Mouse (Mus musculus) mouse embryonic stem cell (cell line): ENCODE data around the gene Krba1.

Experiments used
- in situ Hi-C, 2 experiments: fragments of 300-500 bp; cut with MboI; formaldehyde crosslinking; loops; 1 replicate in 1 of 2; 3 replicates in 1 of 2; pipeline ENCODE4 v1.14.3; 2019 to 2020; ENCODE audit warnings: low sequenced_read_pairs in 2 of 2, low pct_unique_long_range_greater_than_20kb in 1 of 2, mixed read lengths in 1 of 2; ENCODE audit not compliant: unreplicated experiment in 1 of 2

The Krba1 gene

DNA sequence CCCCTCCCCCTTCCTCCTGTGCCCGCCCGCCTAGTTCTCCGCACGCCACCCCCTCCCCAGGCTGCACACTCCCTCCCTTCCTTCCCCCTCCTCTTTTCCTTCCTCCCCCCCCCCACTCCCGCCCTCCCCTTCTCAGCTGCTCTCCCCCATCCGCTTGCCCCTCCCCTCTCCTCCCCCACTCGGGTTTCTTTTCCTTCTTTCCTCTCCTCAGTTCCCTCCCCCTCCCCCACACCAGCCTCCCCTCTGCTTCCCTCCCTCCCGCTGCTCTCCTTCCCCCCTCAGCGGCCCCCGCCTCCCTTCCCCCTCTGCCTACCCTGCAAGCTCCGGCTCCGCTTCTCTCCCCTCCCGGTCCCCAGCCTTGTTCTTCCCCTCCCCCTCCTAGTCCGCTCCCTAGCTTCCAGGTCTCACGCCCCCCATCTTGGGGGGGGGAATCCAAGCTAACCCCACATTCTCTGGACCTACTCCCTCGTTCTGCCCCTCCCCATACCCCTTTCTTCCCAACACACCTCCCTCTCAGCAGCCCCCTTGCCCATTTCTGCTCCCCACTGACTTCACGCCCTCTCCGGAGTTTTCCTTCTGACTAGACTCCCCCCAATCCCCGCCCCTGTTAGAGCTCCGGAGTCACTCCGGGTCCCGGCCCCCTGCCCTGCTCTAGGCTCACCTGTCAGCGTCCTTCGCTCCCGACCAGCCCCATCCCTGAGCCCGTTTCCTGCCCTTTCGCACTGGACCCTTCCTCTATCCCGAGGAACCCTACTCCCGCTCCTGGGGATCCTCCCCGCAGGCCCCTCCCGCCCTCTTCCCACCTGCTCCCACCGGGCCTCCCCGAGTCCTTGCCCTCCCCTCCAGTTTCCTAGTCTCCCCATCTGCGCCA is 49.2 kb downstream of the Krba1 start:
- in situ Hi-C loops, result no loop called here

DNA sequence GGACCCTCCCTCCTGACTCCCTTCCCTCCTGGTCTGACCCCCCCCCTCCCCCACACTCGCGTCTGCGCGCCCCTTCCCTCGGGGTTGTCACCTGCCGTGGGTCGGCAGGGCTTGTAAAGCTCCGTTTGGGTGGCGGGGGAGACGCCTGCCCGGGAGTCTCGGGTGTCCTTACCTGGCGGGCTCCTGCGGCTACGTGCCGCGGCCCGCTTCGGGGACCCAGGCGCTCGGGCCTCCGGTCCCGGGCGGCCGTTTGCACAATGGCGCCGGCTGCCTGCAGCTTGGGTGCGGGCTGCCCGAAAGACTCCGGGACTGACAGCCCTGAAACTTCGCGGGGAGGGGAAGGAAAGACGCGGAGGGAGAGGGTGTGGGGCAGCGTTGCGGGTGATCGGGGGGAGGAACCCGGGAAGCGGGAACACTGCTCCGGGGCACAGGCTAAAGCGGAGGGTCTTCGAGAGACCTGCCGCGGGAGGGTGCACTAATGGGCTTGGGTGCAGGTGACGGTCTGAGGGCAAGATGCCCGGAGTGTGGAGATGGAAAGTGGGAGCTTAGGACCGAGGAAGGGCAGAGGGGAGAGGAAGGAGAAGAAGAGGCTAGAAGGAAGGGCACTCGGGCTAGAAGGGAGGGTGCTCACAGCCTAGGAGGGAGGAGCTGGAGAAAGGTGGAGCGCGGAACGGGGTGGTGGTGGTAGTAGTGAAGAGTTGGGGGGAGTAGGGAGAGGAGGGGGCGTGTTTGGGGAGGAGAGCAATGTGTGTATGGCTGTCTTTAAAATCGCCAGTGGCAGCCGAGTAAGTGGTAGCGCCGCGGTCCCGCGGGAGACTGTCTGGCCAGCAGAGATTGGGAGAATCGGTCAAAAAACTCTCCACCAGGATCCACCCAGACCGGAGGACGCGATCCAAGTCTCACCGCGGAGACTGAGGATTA is 50.1 kb downstream of the Krba1 start, which contains the start of gene Zfp467:
TSS of gene Zfp467 (minus strand) at position 645 of the 921 bp plus-strand sequence.
- in situ Hi-C loops, result no loop called here

DNA sequence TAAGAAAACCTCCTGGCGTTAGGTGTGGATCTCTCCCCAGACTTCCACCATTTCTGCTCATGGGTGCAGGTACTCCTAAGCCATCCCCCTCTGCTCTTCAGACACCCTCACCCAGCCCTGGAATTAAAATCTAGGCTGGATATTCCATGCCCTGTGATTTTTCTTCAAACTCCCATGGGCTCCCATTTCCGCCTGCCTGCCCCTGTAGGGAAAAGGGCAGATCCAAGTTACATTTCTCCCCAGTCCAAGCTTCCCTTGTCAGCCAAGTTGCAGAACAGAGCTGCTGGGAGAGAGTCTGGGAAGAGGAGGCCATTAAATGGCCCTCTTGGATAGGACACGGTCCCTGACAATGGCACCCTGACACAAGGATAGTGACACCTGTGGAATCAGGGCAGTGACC is 50.9 kb downstream of the Krba1 start:
- in situ Hi-C loops, result no loop called here

DNA sequence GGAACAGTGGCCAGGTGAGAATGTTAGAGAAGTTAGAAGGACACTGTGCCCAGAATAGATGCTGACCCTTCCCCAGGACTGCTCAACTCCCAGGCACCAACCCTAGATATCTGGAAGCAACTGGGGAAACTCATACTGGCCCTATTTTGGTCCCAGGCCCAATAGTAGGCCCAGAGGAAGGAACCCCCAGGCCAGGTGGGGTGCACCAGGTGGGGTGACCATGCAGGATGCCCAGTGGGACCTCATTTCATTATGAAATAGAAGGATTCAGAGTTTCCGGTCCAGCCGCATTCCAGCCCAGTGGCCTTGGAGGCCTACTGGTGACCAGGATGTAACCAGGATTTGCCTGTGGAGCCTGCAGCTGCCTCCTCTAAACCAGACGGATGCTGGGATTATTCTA is 51.5 kb downstream of the Krba1 start:
- in situ Hi-C loops, result no loop called here

DNA sequence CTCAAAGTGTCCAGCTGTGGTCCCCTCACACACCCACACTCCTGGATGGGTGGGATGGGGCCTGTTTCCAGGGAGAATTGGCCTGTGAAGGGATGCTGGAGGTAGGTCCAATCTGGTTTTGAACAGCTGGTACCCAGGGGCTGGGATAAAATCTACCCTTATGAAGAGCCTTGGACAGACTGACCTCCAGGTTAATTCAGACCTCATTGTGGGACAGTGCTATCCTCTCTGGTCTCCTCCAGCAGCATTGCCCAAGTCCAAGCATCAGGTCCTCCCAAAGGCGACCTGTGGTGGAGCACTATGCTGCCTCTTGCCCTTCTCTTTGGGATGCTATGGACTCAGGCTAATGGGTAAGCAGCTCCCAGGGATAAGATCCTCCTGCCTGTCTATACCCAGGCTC is 52.5 kb downstream of the Krba1 start, which contains the start of gene Sspo:
TSS of gene Sspo (plus strand) at position 301 of the 400 bp plus-strand sequence.
- in situ Hi-C loops, result no loop called here

DNA sequence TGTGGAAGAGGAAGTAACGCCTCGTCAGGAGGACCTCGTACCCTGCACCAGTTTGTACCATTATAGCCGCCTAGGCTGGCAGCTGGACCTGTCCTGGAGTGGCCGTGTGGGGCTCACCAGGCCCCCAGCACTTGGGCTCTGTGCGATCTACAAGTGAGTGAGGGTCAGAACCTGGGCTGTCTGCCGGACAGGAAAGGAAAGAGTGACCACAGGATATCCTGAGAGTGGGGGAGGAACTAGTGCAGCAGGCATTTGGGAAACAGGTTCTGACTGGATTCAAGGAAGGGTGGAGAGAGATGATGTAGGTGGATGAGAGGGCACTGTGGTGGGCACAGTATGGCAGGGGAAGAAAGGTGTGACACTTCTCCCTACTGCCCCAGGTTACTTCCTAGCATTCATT is 53.1 kb downstream of the Krba1 start:
- in situ Hi-C loops, result no loop called here

DNA sequence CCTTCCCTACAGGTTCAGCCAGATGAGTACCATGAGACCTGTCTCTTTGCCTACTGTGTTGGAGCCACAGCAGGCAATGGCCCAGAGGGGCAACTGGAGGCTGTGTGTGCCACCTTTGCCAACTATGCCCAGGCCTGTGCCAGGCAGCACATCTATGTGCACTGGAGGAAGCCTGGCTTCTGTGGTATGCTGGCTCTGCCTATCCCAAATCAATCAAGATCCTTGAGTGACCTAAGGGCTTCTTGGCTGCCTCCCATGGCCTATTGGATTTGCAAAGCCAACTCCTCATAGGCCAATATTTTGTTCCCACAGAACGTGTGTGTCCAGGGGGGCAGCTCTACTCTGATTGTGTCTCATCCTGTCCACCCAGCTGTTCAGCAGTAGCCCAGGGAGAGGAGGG is 56.8 kb downstream of the Krba1 start:
- in situ Hi-C loops, result no loop called here

DNA sequence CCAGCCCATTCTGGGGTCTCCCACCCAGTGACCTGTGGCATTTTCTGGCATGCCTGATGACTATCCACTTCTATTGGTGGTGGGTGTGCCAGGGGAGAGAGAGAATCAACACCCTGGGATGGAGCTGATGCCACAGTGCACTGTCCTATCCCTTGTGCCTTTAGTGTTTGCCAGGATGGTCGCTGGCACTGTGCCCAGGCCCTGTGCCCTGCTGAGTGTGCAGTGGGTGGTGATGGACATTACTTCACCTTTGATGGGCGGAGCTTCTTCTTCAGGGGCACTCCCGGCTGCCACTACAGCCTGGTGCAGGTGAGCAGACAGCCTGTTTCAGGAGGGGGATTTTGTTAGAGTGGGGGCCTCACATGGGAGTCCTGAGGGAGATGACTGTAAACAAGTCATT is 57.4 kb downstream of the Krba1 start:
- in situ Hi-C loops, result no loop called here

DNA sequence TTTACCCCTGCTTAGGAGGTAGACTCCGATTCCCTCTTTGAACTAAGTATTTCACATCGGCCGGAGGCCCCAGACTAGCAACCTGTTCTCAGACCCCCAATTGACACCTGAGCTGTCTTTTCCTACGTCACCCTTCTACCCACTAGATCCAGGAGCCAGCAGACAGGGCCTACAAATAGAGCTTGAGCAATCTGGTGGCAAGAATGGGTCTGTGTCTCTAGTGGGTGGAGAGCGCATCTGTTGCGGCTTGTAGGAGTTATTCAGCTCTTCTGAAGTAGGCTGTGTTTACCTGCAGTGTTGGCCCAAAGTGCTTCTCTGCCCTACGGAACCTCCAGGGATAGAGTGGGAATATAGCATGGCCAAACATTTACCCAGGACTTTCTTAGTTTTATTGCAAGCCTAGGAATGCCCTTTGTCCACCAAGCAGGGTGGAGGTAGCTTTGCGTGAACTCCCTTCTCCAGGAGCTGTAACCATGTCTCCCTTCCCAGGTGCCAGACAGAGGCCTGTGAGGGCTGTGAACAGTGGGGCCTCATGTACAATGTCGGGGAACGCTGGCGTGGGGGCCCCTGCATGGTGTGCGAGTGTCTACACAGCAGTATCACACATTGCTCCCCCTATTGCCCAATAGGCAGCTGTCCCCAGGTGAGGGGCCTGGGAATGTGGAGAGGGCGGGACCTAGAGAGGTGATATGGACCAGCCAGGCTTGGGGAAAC is 69.7 kb downstream of the Krba1 start:
- in situ Hi-C loops, result no loop called here

DNA sequence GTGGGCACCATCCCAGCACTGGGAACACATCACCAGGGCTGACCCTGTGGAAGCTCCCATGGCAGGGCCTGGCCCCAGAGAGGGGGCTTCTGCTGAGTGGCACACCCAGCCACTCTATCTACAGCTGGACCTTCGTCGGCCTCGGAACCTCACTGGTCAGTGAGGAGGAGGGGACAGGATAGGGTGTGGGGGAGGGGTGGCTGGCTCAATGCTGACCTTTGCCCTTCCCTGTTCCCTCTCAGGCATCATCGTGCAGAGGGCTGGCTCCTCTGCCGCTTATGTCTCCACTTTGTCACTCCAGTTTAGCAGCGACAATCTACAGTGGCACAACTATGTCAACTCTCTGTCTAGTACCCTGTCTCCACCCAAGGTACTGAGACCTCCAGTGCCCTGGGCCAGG is 71.3 kb downstream of the Krba1 start:
- in situ Hi-C loops, result no loop called here

DNA sequence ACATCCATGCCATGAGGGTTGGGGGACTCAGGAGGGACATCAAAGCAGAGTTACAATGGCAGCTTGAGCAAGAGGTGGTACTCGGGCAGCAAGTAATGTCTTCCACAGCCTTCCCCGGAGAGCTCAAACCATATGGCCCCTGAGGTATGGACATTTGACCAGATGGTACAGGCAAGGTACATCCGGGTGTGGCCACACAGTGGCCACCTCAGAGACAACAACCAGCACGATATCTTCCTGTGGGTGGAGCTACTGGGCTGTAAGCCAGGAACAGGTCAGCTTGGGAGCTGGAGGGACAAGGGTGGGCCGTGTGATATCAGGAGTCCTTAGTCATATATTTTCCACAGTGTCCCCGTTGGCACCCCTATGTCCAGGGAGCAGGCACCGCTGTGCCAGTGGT is 72.1 kb downstream of the Krba1 start:
- in situ Hi-C loops, result no loop called here
